Mouse (Mus musculus): Measurements from ENCODE around the gene Ube2m. TPM values are rescaled to one million over a fixed set of nuclear protein-coding genes. Genes with fewer than 3 reads are reported as not detected.
A peak's percentile ranks its signal among the peaks of the same experiment; 100 is the strongest.

Ube2m gene
- total RNA-seq (2017): 124 and 146 TPM in 2 replicates

DNA sequence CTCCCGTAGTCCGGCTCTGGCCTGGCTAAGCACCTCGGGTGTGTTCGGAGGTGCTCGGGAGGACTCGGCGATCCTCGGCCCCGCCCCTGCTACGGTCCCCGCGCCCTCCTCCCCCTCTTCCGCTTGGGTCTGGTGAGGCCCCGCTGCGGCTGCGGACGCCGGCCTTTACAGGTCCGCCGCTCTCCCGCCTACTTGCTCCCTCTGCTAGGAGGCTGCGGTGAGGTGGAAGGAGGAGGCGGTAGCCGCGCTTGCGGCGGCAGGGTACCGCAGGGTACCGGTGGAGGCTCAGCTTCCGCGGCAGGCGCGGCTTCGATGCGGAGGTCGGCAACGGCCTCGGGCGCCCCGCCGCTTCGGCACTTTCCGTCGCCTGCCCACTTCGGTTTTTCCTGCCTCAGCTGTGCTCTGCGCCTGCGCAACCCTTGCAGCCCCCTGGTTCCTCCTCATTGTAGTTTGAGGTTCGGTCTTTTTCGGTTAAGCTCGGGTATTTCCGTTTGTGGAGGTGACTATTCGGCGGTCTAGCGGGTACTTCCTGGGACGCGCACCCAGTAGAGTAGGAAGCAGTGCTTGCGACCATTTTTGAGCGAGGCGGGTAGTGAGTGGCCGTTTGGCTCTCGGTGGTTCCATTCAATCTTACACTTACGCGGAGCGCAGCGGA, at the start of gene Ube2m:
Ube2m (minus strand) TSS at position 375 of the 655 bp plus-strand sequence.
- ATAC-seq (replicated peaks in 1 of 2; ENCODE audit: insufficient read depth in 1 of 2, low FRiP score in 2 of 2, low TSS enrichment in 1 of 2, low read depth in 1 of 2, poor library complexity in 2 of 2, severe bottlenecking in 2 of 2): peak; percentile 55 to 58

DNA sequence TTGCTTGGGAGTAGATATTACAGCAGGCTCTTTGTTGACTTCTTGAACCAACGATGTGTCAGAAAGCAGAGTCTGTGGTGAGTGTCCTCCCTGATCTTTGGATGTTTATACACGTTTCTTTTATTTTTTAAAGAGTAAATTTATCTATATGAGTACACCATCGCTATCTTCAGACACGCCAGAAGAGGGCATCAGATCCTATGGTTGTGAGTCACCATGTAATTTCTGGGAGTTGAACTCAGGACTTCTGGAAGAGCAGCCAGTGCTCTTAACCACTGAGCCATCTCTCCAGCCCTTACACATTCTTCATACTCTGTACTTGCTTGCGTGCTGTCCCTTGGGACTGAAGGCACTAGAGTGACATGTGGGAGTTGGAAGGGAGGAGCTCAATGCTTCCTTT, 34.2 kb upstream of the Ube2m start:
- no peak for ATAC-seq (replicated peaks in 1 of 2; ENCODE audit: insufficient read depth in 1 of 2, low FRiP score in 2 of 2, low TSS enrichment in 1 of 2, low read depth in 1 of 2, poor library complexity in 2 of 2, severe bottlenecking in 2 of 2)

DNA sequence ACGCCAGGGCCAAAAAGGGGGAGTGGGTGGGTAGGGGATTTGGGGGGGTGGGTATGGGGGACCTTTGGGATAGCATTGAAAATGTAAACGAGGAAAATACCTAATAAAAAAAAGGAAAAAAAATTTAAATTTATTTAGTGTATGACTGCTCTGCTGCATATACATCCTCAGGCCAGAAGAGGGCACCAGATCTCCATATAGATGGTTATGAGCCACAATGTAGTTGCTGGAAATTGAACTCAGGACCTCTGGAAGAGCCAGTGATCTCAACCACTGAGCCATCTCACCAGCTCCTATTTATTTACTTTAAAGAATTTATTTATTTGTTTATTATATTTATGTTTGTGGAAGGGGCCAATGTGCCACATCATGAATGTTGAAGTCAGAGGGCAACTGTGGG, 25.3 kb upstream of the Ube2m start:
- 0 out of 4 replicates have a peak, but pooled peaks of 1 of the 2 experiments have one; percentile 32 for ATAC-seq (replicated peaks in 1 of 2; ENCODE audit: insufficient read depth in 1 of 2, low FRiP score in 2 of 2, low TSS enrichment in 1 of 2, low read depth in 1 of 2, poor library complexity in 2 of 2, severe bottlenecking in 2 of 2)

DNA sequence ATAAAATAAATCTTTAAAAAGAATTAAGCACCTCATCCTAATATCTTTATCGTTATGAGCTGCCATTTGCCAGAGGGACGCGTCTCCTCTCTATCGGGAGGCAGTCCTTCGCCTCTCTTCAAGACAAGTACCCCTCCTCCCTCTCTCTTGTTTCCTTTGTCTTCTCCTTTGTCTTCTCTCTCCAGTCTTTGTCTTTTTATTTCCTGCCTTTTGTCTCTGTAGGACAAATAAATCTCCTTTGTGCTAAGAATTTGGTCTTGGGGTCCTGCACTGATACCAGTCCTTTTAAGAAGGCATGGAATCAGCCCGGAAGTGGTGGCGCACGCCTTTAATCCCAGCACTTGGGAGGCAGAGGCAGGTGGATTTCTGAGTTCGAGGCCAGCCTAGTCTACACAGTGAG, 21.5 kb upstream of the Ube2m start:
- ATAC-seq (replicated peaks in 1 of 2; ENCODE audit: insufficient read depth in 1 of 2, low FRiP score in 2 of 2, low TSS enrichment in 1 of 2, low read depth in 1 of 2, poor library complexity in 2 of 2, severe bottlenecking in 2 of 2): no peak

DNA sequence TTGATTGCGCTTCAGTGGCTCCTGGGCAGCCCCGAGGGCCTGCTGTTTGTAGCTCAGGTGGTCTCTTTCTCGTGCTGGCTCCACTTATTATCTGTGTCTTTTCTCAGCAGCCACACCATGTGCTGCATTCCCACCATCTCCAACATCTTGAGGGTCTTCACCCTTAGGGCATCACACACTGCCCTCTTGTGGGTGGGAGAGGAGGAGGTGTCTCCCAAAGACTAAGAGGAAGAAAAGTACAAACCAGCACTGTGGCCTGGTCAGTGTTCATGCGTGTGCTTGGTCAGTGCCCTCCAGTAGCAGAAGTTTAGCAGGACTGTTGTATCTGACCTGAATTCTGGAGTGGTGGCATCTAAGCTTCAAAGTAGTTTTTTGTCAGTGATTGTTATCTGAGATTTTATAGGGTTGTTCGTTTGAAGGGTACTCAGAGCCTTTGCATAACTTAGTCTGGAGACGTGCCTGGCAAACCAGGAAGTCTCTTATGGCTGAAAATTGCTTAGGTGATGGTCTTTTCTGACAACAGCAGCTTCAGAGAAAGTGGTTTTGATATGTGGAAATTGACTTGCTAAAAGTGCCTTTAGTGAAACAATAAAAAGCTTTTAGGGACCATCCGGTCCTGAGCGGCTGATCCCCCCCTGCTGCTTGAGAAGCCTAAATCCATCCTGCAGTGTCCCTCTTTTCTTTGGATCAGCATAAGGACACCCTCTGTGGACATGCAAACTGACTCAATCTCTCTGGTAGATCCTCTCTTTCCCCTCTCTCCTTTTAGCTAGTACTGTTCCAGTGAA, 19.0 kb upstream of the Ube2m start:
- no peak for ATAC-seq (replicated peaks in 1 of 2; ENCODE audit: insufficient read depth in 1 of 2, low FRiP score in 2 of 2, low TSS enrichment in 1 of 2, low read depth in 1 of 2, poor library complexity in 2 of 2, severe bottlenecking in 2 of 2)

DNA sequence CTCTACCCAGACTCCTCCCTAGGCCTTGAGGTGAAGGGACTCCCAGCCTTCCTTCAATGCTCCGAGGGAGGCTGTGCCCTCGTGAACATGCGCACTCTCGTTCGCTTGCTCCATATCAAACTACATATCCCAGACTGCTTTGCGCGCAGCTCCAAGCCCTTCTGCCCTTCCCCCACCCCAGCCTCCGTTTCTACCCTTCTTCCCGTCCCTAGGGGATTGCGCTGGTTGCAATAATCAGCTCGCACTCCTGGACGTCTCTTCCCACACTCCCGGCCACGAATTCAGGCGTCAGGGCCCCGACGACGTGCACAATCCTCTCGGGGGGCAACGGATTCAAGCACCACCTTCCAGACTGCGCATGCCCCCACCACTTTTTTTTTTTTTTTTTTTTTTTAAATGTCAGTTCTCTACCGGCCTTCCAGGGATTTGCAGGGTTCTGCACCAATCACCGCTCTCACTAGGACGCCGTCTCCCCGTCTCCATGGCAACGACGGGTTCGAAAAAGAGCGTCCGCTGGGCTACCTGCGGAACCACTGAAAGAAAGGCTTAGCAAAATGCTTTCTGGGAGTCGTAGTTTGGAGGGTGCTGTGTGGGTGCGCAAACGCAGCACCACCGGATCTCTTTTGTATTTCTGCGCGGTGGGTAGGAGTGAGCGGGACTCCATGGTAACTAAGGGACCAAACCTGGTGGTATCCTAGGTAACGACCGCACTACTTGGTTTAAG, 16.4 kb upstream of the Ube2m start, which contains the start of gene Mzf1:
Mzf1 (minus strand) TSS at position 478 of the 724 bp plus-strand sequence.
- ATAC-seq (replicated peaks in 1 of 2; ENCODE audit: insufficient read depth in 1 of 2, low FRiP score in 2 of 2, low TSS enrichment in 1 of 2, low read depth in 1 of 2, poor library complexity in 2 of 2, severe bottlenecking in 2 of 2): peak; percentile 88 to 94

DNA sequence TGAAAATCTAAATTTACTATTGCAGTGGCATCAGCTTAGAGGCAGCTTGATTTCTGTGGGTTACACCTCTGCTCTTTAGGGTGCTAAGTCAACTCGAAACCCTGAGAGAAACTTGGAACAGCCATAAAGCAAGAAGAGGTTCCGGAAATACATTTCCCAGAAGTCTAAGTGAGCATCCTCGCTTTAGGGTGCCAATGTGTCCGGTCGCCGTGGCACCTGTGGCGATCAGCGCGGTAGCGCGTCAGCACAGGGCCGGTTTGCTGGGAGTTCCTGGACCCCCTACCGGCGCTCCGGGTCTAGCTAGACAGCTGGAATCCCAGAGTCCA, 15.8 kb upstream of the Ube2m start:
- ATAC-seq (replicated peaks in 1 of 2; ENCODE audit: insufficient read depth in 1 of 2, low FRiP score in 2 of 2, low TSS enrichment in 1 of 2, low read depth in 1 of 2, poor library complexity in 2 of 2, severe bottlenecking in 2 of 2): no peak; a peak in 1 of 4 replicates

DNA sequence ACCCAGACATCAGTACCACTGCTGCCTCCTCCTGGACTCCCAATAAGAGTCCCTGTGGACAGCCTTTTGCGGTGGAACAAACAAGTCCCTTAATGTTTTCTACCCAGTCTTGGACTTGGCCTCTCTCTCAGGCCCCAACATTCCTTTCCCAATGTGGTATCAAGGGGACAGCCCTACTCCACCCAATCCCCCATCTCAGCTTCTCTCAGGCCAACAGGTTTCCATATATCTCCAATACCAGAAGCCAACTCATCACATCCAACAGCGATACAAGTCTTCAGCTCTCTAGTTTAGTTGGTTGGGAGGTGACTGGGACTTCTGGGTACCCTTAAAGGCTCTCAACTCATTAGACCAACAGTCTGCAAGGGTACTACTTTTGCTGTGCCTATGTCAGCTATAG, 15.4 kb upstream of the Ube2m start:
- no peak for ATAC-seq (replicated peaks in 1 of 2; ENCODE audit: insufficient read depth in 1 of 2, low FRiP score in 2 of 2, low TSS enrichment in 1 of 2, low read depth in 1 of 2, poor library complexity in 2 of 2, severe bottlenecking in 2 of 2)

DNA sequence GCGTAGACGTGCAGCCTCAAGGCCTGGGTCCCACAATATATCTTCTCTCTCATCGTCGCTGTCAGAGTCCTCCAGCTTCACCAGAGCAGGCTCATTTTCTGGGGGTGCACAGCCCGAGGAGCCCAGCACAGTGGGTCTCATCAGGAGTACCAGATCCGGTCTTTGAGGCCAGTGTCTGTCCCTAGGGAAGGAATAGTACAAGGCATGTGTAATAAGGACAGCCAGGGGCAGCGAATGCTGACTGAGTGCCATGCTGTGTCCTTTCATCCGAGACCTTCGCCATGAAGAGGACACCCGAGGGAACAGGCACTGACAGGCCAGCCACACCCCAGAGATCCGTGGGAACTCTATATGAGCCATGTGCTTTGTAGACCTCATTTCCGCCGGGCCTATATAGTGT, 14.9 kb upstream of the Ube2m start:
- ATAC-seq (replicated peaks in 1 of 2; ENCODE audit: insufficient read depth in 1 of 2, low FRiP score in 2 of 2, low TSS enrichment in 1 of 2, low read depth in 1 of 2, poor library complexity in 2 of 2, severe bottlenecking in 2 of 2): no peak

DNA sequence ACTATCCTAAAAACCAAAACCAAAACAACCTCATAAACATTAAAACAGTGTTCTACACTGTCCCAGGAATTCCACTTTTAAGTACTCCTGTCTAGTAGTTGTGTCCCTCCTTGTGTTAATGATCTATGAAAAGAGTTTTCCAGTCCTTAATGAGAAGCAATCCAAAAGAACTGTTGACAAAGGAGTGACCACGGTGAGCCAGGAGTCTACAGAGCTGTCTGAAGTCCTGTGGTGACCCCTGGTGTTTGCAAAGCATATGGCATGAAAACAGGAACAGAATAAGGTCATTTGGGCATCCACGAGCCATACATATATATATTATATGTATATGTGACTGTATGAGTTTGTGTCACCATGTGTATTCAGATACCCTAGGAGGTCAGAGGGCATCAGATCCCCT, 8.0 kb upstream of the Ube2m start:
- ATAC-seq (replicated peaks in 1 of 2; ENCODE audit: insufficient read depth in 1 of 2, low FRiP score in 2 of 2, low TSS enrichment in 1 of 2, low read depth in 1 of 2, poor library complexity in 2 of 2, severe bottlenecking in 2 of 2): peak; percentile 81 to 91

DNA sequence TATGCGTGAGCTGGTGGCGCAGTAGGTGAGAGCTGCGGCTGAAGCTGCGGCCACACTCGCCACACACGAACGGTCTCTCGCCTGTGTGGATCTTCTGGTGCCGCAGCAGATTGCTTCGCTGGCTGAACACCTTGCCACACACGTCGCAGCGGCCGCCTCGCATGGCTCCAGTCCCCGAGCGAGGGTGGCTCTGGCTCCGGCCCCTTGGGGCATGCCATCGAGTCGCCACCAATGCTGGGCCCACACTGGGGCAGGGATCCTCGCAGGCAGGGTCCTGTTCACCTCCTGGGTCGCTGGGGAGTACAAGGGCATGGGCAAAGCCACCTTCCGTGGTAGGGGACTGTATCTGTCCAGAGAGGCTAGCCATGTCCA, 6.2 kb upstream of the Ube2m start:
- ATAC-seq (replicated peaks in 1 of 2; ENCODE audit: insufficient read depth in 1 of 2, low FRiP score in 2 of 2, low TSS enrichment in 1 of 2, low read depth in 1 of 2, poor library complexity in 2 of 2, severe bottlenecking in 2 of 2): no peak; a peak in 1 of 4 replicates

DNA sequence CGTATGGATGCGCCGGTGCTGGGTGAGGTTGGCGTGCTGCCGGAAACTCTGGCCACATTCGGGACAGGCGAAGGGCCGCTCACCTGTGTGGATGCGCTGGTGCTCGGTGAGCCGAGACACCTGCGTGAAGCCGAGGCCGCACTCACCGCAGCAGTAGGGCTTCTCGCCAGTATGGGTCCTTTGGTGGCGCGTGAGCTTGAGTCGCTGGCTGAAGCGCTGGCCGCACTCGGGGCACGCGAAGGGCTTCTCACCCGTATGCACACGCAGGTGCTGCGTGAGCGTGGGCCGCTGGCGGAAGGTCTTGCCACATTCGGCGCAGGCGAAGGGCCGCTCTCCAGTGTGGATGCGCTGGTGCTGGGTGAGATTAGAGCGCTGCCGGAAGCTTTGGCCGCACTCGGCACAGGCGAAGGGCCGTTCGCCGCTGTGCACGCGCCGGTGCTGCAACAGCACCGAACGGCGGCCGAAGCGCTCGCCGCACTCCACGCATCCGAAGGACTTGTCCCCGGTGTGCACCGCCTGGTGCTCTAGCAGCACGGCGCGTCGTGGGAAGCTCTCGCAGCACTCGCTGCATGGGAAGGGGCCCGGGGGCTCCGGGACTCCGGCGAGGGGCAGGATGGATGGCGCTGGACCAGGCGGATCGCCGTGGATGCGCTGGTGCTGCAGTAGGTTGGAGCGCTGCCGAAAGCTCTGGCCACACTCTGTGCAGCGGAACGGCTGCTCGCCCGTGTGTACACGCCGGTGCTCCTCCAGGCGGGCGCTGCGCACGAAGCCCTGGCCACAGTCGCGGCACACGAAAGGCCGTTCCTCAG, 5.6 kb upstream of the Ube2m start:
- peak; percentile 14 to 22; a peak in 1 of 4 replicates for ATAC-seq (replicated peaks in 1 of 2; ENCODE audit: insufficient read depth in 1 of 2, low FRiP score in 2 of 2, low TSS enrichment in 1 of 2, low read depth in 1 of 2, poor library complexity in 2 of 2, severe bottlenecking in 2 of 2)

DNA sequence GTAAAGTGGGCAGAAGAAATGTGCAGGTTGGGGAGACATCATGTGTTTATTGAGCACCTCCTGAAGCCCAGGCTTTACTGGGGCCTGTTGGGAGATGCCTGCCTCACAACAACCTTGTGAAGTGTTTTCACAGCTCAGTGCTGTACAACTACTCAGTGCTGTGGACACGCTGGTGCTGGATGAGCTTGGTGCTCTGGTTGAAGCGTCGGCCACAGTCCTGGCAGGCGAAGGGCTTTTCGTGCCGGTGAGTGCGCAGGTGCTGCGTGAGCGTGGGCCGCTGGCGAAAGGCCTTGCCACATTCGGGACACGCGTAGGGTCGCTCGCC, 5.0 kb upstream of the Ube2m start:
- ATAC-seq (replicated peaks in 1 of 2; ENCODE audit: insufficient read depth in 1 of 2, low FRiP score in 2 of 2, low TSS enrichment in 1 of 2, low read depth in 1 of 2, poor library complexity in 2 of 2, severe bottlenecking in 2 of 2): no peak

DNA sequence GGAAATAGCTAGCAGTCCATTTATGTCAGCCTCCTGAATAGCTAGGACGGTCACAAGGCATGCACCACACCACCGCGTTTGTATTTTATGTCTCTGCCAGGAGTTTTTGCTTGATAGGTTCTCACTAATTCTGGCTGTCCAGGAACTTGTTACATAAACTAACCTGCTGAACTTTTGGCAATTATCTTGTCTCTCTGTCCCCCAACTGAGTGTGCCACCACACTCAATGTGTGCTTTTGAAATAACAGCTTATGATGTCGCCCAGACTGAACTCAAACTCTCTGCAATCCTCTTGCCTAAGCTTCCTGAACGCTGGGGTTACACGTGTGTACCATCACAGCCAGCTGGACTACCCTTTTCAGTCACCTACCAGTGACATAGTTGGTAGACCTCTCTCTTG, 4.4 kb upstream of the Ube2m start:
- no peak for ATAC-seq (replicated peaks in 1 of 2; ENCODE audit: insufficient read depth in 1 of 2, low FRiP score in 2 of 2, low TSS enrichment in 1 of 2, low read depth in 1 of 2, poor library complexity in 2 of 2, severe bottlenecking in 2 of 2)

DNA sequence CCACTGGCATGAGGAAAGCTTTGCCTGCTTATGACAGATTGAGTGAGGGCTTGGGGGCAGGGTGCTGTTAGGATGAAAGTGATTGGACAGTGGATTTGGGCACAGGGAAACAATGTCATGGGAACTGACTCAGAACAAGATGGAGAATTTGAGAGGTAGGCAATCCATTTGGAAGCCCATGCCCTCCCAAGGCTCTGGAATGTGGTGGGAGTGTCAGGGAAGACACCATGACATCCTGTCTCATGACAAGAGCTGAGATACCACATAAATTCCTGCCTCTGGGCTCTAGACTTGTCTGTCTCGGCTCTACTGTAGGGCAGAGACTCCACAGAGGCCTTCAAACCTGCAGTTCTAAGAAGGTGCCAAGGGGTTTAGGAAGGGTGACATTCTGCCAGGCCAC, 3.2 kb upstream of the Ube2m start:
- ATAC-seq (replicated peaks in 1 of 2; ENCODE audit: insufficient read depth in 1 of 2, low FRiP score in 2 of 2, low TSS enrichment in 1 of 2, low read depth in 1 of 2, poor library complexity in 2 of 2, severe bottlenecking in 2 of 2): no peak

DNA sequence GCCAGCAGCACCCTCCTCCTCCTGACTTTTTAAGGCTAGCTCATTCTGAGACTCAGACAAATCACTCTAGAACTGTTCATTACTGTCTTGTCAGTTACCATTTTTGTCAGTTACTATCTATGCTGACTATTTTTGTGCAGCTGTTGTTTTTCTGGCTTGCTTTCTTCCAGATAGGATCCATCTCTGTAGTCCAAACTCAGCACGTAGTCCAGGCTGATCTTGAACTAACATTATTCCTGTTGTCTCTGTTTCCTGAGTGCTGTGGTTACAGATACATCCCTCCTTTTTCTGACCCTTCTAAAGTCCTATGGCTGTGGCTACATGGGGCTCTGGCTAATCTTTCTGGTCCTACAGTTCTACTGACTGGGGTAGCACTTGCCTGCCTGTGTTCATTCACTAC, 1.1 kb upstream of the Ube2m start:
- no peak for ATAC-seq (replicated peaks in 1 of 2; ENCODE audit: insufficient read depth in 1 of 2, low FRiP score in 2 of 2, low TSS enrichment in 1 of 2, low read depth in 1 of 2, poor library complexity in 2 of 2, severe bottlenecking in 2 of 2)

DNA sequence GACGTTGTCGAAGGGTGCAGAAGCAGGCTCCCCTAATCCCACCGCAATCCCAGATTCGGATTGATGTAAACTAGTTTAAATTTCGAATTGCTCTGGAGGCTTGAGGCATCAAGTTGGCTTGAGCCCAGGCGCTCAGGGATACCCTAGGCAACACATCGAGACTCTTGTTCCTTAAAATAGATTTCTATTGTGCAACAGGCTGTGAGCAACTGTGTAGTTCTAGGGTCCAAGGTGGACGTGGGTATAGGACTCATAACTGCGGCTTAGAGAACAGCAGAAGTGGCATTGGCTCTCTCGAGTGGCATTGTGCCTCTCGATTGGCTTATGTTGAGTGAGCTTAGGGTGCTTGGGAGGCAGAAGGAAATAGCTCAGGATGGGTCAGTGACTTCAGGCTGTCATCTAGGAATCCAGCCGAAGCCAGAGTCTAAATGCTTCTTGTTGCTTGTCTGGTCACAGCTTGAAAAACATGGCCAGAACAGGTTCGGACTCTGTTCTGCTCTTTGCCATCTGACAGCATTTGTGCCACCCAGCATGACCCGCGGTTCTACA, 620 bp upstream of the Ube2m start:
- ATAC-seq (replicated peaks in 1 of 2; ENCODE audit: insufficient read depth in 1 of 2, low FRiP score in 2 of 2, low TSS enrichment in 1 of 2, low read depth in 1 of 2, poor library complexity in 2 of 2, severe bottlenecking in 2 of 2): peak; percentile 17 to 38; a peak in 3 of 4 replicates
